Mouse (Mus musculus) erythroblast, embryonic 14.5 days (primary cell): ENCODE data around the gene Gm15091. TPM values are rescaled to one million over a fixed set of nuclear protein-coding genes. Genes with fewer than 3 reads are reported as not detected.
"Not testable (repeated sequence)": the region's sequence is repeated elsewhere in the genome, so short reads cannot be mapped to it uniquely, and the experiment has no call there.

ENCODE experiments used
- H3K27me3 ChIP-seq: 2 replicates; pipeline ENCODE4 v1.6.1; 2012; ENCODE audit warnings: inconsistent platforms; ENCODE audit not compliant: control insufficient read depth
- H3K36me3 ChIP-seq: 2 replicates; pipeline ENCODE4 v1.6.1; 2012; ENCODE audit warnings: mild to moderate bottlenecking, inconsistent platforms; ENCODE audit not compliant: control insufficient read depth
- H3K4me1 ChIP-seq: 2 replicates; pipeline ENCODE4 v1.6.1; 2012; ENCODE audit warnings: inconsistent platforms; ENCODE audit not compliant: control insufficient read depth
- H3K4me3 ChIP-seq: replicated peaks from 2 replicates; pipeline ENCODE3; 2012; ENCODE audit warnings: moderate library complexity, mild to moderate bottlenecking, inconsistent platforms
- H3K9me3 ChIP-seq: 2 replicates; pipeline ENCODE4 v1.6.1; 2012; ENCODE audit warnings: low read length, inconsistent platforms, mixed read lengths; ENCODE audit not compliant: control insufficient read depth
- polyA plus RNA-seq: library from polyadenylated mRNA; stranded (reverse); fragments of >175 nt; gene quantifications from 2 replicates; pipeline ENCODE4 v1.2.3, GENCODE M21; 2012

Gene Gm15091
- polyA plus RNA-seq, result not detected in 2 replicates

GRCm38 (mm10) chrX:149941355-149941754, at the start of gene Gm15091:
Gene Gm15091 (plus strand): TSS chrX:149941655.
- not testable (repeated sequence) for H3K4me1 ChIP-seq, H3K36me3 ChIP-seq, H3K4me3 ChIP-seq, H3K9me3 ChIP-seq, H3K27me3 ChIP-seq

Other genes starting within 250 kb of the Gm15091 start
- not detected in 2 replicates for gene Gm15097, start 157.2 kb upstream of the Gm15091 start, polyA plus RNA-seq